Mouse (Mus musculus) lung, postnatal 4 days (tissue): ENCODE results near the gene Nhsl1.

Experiments
- DNase-seq, 2 experiments: peaks; one replicate each; pipeline ENCODE4 v3.0.0; 2021

Gene Nhsl1

GRCm38 (mm10) chr10:18318916-18319481 lies at the start of gene Nhsl1:
TSS of gene Nhsl1 (plus strand) at chr10:18318985.
- peak; percentile 77 to 80 for DNase-seq

- DNase-seq, result no peak
These were observed 42.6 kb upstream of the Nhsl1 start for GRCm38 (mm10) chr10:18276090-18276734.

DNA sequence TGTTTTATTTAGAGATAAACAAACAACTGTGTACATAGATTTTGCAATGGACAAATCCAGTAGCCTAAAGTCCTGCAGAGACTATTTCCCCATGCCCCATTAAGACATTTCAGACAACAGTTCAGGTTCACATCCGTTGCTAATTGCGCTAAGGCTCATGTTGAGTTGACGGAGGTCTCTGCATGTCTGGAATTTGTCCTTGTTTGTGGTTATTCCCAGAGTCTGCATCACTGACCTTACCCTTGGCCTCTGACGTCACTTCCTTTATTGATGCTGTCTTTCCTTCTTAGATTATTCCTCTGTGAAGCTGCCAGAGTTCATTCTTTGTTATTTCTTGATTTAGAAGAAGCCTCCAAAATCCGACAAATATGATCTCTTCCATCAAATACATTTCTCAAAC lies 34.8 kb upstream of the Nhsl1 start:
- no peak for DNase-seq

GRCm38 (mm10) chr10:18289512-18289911 lies 29.3 kb upstream of the Nhsl1 start:
- no peak for DNase-seq

DNA sequence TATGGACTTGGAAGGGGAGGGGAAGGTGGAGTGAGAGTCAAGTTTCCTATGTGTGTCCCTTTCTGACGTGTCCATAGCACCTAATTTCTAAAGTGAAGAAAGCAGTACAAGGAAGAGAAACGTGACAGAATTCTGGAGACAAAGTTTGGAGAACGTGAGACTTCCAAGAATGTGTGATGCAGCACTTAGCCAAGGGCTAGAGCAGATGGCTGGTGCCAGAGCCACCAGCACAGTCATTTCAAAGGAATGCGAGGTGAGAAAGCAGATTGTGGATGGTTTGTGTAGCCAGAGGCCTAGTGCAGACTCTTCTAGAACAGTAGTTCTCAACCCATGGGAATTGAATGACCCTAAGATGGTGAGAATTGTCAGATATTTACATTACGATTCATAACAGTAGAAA lies 13.7 kb upstream of the Nhsl1 start:
- no peak for DNase-seq

DNA sequence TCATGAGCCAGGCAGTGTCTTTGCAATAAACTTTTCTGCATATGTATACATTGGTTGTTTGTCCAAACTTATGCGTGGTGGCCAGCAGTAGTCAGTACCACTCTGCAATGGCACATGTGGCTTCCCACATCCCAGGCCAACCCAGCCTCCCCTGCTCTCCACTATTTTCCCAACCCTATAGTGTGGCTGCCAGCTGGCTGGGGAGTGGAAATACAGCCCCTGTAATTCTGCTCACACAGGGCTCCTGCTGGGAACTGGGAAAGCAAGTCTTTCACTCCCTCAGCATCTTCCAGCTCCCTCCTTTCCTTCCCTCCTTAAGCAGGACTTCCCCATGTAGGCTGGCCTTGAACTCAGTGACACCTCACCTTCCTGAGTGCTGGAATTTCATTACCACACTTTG lies 3.7 kb upstream of the Nhsl1 start:
- no peak for DNase-seq

DNA sequence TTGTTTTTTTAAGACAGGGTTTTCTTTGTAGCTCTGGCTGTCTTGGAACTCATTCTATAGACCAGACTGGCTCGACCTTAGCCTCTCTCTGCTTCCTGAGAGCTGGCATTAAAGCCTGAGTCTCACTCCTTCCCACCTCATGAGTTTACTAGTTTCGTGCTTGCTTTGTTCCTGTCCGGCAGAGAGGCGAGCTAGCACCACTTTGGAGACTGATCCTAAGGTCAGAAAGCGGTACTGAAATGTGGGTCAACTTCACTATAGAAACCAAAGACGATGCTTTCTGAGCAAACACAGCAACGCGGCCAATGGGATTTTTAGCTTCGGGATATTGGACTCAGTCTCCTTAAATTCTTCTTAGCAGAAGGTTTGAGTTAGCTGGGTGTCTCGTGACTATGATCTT lies 1.3 kb upstream of the Nhsl1 start:
- no peak for DNase-seq

DNA sequence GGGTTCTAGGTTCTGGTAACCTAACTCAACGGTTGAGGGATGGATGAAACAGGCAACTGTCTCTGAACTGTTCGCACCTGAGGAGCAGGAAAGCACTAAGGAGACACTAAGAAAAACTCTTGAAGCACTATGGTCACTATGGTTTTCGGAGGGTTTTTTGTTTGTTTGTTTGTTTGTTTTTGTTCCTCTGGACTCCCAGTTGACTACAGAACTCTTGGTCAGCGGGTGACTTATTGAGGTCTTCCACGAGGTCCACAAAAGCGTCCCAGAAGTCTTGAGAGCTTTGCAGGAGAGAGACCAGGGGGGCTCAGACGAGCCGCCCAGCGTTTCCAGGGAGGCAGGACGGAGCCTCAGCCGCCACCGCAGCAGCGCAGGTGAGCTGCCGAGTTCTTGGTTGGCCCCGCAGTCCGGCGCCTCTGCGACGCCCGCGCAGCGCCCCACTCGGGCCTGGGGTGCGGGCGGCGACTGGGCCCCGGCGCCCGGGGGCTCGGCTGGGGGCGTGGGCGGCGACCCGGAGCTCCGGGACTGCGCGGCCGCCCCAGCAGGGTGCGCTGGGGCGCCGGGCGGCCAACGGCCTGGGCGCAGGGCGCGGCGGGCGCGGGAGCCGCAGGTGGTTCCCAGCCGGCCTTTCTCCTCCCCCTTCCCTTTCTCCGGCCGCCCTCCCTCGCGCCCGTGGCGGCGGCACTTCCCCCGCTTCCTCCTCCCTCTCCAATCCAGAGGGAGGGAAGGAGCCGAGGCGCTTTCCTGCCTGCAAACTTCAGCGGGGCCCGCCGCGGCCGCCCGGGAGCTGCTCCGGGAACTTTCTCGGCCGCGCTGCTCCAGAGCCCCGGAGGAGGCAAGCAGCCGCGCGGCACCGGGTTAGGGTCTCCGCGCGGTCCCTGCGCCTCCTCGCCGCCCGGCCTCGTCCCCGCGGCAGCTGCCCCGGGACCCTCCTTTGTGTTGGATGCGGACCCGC lies 547 bp upstream of the Nhsl1 start:
- DNase-seq, result peak; percentile 74 to 82

GRCm38 (mm10) chr10:18319691-18320090 lies 906 bp downstream of the Nhsl1 start:
- no peak for DNase-seq

DNA sequence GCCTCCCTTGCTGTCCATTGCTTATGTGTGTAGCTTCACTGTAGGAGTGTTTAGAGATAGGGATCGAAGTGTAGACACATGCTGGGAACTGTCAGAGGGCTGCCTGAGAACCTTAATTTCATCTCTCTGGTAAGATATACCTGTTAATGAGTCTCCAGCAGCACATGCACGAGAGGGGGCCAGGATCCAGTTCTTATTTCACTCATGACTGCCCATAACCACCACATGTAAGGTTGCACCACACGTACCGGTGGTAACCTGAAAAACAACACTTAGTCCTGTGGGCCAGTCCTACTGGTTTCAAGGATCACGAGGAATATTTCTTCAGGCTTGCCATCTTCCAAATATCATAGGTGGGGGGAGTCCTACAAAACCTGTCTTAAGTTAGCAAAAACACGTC lies 3.1 kb downstream of the Nhsl1 start:
- DNase-seq, result no peak

- no peak for DNase-seq
These were observed 4.9 kb downstream of the Nhsl1 start for GRCm38 (mm10) chr10:18323701-18324100.

- no peak for DNase-seq
These were observed 9.6 kb downstream of the Nhsl1 start for GRCm38 (mm10) chr10:18328331-18328908.

GRCm38 (mm10) chr10:18329096-18330038 lies 10.6 kb downstream of the Nhsl1 start:
- peak; percentile 30 to 37 for DNase-seq

DNA sequence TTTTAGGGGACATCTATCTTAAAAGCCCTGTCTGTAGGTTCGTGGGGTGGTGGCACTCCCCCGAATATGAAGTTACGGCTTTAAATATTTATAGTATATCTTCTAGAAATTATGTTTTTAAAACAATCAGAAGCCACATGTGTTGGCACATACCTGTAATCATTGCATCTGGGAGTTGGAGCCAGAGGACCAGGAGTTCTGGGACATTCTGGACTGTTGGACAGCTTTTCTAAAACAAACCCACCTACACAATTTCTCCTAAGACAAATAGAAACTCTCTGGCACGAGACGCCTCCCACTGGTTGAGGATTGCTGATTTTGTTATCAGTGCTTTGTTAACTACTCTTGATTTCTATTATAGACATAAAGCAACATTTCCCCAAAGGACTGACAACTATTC lies 11.7 kb downstream of the Nhsl1 start:
- no peak for DNase-seq

DNA sequence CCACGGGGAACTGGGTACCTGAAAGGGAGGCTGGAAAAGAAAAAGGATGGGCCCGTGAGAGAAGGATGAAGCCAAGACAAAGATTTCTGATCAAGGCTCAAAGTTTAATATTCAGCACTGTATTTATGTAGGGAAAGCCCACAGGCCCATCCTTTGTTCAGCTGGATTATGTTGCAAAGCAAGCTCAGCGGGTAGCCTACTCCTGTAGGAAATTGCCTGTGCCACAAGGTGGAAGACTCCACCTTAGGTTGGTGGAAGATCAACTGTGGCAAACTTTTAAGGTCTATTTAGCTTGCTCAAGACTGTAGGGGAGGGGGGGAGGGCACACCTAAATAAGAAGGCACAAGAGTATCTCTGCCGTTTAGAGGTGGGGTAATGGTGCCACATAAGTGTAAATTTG lies 14.8 kb downstream of the Nhsl1 start:
- DNase-seq, result no peak

- DNase-seq, result no peak
These were observed 15.4 kb downstream of the Nhsl1 start for GRCm38 (mm10) chr10:18334176-18334575.

DNA sequence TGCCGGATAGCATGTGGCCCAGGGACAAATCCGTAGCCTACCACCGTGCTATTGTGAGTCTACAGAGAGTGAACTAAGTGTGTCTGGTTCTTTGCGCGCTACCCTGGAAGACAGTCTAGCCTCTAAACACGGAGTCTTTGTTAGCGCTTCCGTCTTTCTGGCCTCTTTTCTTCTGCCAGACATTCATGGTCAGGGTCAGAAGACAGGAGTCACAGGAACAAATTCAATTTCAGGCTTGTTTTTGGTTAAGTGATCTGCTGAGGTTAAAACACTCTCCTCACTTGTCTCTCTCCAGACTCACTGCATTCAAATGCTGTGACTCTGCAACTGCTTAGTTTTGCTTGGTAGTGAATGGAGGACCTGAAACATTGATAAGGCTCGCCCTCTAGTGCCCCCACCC lies 15.9 kb downstream of the Nhsl1 start:
- DNase-seq, result no peak

- DNase-seq, result no peak
These were observed 18.9 kb downstream of the Nhsl1 start for GRCm38 (mm10) chr10:18337725-18338124.

GRCm38 (mm10) chr10:18339386-18339785 lies 20.6 kb downstream of the Nhsl1 start:
- DNase-seq, result peak in 1 of 2 experiments; percentile 26

DNA sequence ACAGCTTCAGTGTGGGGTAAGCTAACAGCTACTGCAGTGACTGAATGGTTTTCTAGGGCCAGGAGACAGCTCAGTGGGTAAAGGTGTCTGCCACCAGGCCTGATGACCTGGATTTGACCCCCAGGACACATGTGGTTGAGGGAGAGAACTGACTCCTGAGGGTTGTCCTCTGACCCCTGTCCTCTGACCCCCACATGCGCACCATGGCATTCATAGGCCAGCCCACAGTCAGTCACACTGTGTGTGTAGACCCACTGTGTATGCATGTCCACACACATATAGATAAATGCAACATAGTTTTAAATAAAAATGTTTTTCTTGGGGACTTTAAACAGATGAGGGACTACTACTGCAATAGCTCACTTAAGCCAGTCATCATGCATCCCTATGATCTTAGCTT lies 22.1 kb downstream of the Nhsl1 start:
- no peak for DNase-seq

- no peak for DNase-seq
These were observed 22.8 kb downstream of the Nhsl1 start for GRCm38 (mm10) chr10:18341444-18342196.

DNA sequence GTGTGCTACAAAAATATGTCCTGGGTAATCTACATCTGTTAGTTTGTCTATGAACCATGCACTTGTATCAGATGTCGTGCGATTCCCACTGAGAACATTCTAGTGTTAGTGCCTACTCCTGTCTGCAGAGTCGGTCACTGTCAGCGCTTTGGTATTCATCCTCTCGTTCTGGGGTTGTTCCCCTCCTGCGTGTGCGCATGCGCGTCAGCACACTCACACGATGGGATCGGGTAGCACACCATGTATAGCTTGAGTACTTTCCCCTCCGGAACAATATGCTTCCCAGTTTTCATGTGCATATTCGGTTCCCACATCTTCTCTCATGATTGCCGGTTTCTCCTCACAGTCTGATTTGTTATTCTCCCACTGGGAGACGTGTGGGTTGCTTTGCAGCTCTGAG lies 28.4 kb downstream of the Nhsl1 start:
- DNase-seq, result no peak
